ENCODE assay signal across 9 mouse cellular contexts in genomic region chr4:101388656-101389055, GRCm38 (mm10). TPM values are rescaled to one million over a fixed set of nuclear protein-coding genes. Genes with fewer than 3 reads are reported as not detected.
A peak's percentile ranks its signal among the peaks of the same experiment; 100 is the strongest.
DNase-seq lines count a peak whose midpoint lies in the region; TF ChIP-seq lines count a peak whose summit lies in the region.
"Not testable (repeated sequence)": the region's sequence is repeated elsewhere in the genome, so short reads cannot be mapped to it uniquely, and the experiment has no call there.
"Had no signal": no experiment of that assay in that cellular context is flagged by ENCODE, and none has a peak within 500 bp of the region (broad histone marks: within the 10 kb centered on the region; RNA-seq: fewer than 3 reads in every experiment).

No protein-coding gene starts in this region.

- H3K9ac ChIP-seq in ES-Bruce4 (ENCODE audit: low read depth, poor library complexity, severe bottlenecking): peak overlapping the region; percentile 59; the same call in 1 of the 2 replicates
- not testable (repeated sequence) for H3K9ac ChIP-seq in ES-E14 (ENCODE audit: insufficient read depth, low read depth, low read length, poor library complexity, severe bottlenecking)

- H3K4me3 ChIP-seq in E14TG2a.4 (replicated peaks; ENCODE audit: low read length): 0 out of 2 replicates have a peak overlapping the region, but pooled peaks have one; percentile 20
- not testable (repeated sequence) for H3K4me3 ChIP-seq in ES-Bruce4 (ENCODE audit: low read depth, low read length)
- H3K4me3 ChIP-seq in ES-E14 (ENCODE audit: insufficient read depth in 1 of 2, low read depth in 1 of 2, low read length in 2 of 2, poor library complexity in 1 of 2, severe bottlenecking in 1 of 2): 0 out of 4 replicates have a peak overlapping the region, but pooled peaks of 1 of the 2 experiments have one; percentile 28

- TF ChIP-seq POLR2A in ES-Bruce4 (IDR thresholded peaks at IDR 0.05; ENCODE audit: insufficient read depth, low read length): not testable (repeated sequence)

- not testable (repeated sequence) for H3K9me3 ChIP-seq in E14TG2a.4 (ENCODE audit: low read length); ES-Bruce4 (replicated peaks; ENCODE audit: control insufficient read depth, insufficient read depth, low read length, poor library complexity, severe bottlenecking); ES-E14 (ENCODE audit: control insufficient read depth, insufficient read depth, low read depth, low read length)

- H3K27me3 ChIP-seq in E14TG2a.4 (ENCODE audit: insufficient read depth, low read length); ES-Bruce4 (ENCODE audit: control insufficient read depth, insufficient read depth, low read length, poor library complexity, severe bottlenecking): not testable (repeated sequence)

- H3K27ac ChIP-seq in ES-Bruce4 (ENCODE audit: insufficient read depth, low read length) (peak overlapping the region; percentile 95), ES-E14 (ENCODE audit: insufficient read depth, low read depth, low read length, poor library complexity, severe bottlenecking) (peak overlapping the region; percentile 91)

- peaks cover 64% of the 10 kb centered on the region for H3K4me1 ChIP-seq in E14TG2a.4 (replicated peaks; ENCODE audit: low read depth, low read length)
- not testable (repeated sequence) for H3K4me1 ChIP-seq in ES-Bruce4 (ENCODE audit: control insufficient read depth, insufficient read depth, low read length)
- H3K4me1 ChIP-seq in ES-E14 (ENCODE audit: control insufficient read depth in 2 of 2, insufficient read depth in 2 of 2, low read length in 2 of 2, poor library complexity in 1 of 2): peaks cover 5 to 23% of the 10 kb centered on the region in 2 experiments

- not testable (repeated sequence) for TF ChIP-seq EP300 in ES-Bruce4 (IDR thresholded peaks at IDR 0.05; ENCODE audit: insufficient read depth, low read depth, low read length)

- DNase-seq in ES-CJ7 (ENCODE audit: low read depth, low spot score) (peak; percentile 75), ES-E14 (ENCODE audit: low read depth, low spot score) (peak; percentile 51), R1 (ENCODE audit: low read depth, low spot score) (peak; percentile 93), WW6 (ENCODE audit: low read depth, low spot score) (peak; percentile 33), ZHBTc4 (ENCODE audit: low read depth, low spot score) (peak; percentile 90)
- DNase-seq in heart, adult 11 months: peak; percentile 4

- TF ChIP-seq CTCF in E14TG2a.4 (conservative IDR thresholded peaks at IDR 0.05; ENCODE audit: low read length); ES-Bruce4 (IDR thresholded peaks at IDR 0.05; ENCODE audit: low read depth, low read length): not testable (repeated sequence)

- H3K36me3 ChIP-seq in E14TG2a.4 (ENCODE audit: insufficient read depth, low read length); ES-Bruce4 (ENCODE audit: control insufficient read depth, insufficient read depth, low read length, poor library complexity, severe bottlenecking); ES-E14 (ENCODE audit: control insufficient read depth, insufficient read depth, low read length, poor library complexity, severe bottlenecking): not testable (repeated sequence)

- in situ Hi-C loops in ES-E14 (cut with MboI; ENCODE audit: low sequenced_read_pairs in 2 of 2, unreplicated experiment in 2 of 2): not testable (repeated sequence)

RNA-seq across cellular contexts. Expression of gene Ak4, which starts 30.4 kb away (rescaled TPM):
- 61.4 and 62.7 TPM in 2 replicates for polyA plus RNA-seq in ES-Bruce4 (2011; ENCODE audit: insufficient read depth, insufficient read length, low read depth, missing spikeins)
- 46.6 and 48.1 TPM in 2 replicates for total RNA-seq in ES-E14 (2012; rRNA removed)
- total RNA-seq: G1E had no signal
- polyA plus RNA-seq: G1E had no signal

Comparison
In these comparisons a context has a peak if more than half of its experiments do, and no peak if none do; other contexts are left out.
1. DNase-seq: peak in every context shown above with its lines; median percentile 93 in R1; 90 in ZHBTc4; 75 in ES-CJ7; 51 in ES-E14; 33 in WW6; 4 in heart, adult 11 months.